ENCODE assay signal across 31 mouse cellular contexts in the genomic region with DNA sequence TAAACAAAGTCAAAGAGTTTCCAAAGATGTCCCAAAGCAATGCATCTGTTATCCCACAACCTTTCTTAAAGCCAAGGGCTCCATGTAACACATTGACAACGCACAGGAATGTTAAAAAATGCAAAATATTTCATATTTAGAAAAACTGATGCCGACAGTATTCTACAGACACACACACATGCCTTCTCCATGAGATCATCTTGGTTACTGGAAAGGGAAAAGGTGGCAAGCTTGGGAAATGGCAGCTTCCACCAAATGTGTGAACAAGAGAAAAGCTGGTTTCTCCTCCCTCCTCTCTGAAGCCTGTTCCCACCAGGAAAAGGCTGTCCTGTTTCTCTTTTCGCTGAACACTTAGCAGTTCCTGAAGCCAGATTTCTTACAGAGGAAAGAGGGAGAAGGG. TPM values are rescaled to one million over a fixed set of nuclear protein-coding genes. Genes with fewer than 3 reads are reported as not detected.
DNase-seq lines count a peak whose midpoint lies in the region; ATAC-seq and TF ChIP-seq lines count a peak whose summit lies in the region.
"Had no signal": no experiment of that assay in that cellular context is flagged by ENCODE, and none has a peak within 500 bp of the region (broad histone marks: within the 10 kb centered on the region; RNA-seq: fewer than 3 reads in every experiment).

No protein-coding gene starts in this region.

- H3K4me3 ChIP-seq in forebrain, embryonic 13.5 days, result no peak overlapping the region
- H3K4me3 ChIP-seq in forebrain, embryonic 10.5 days, result no peak overlapping the region
- H3K4me3 ChIP-seq: embryonic facial prominence, embryonic 12.5 days; erythroblast, embryonic 14.5 days; heart, embryonic 15.5 days; hindbrain, embryonic 13.5 days; kidney, embryonic 15.5 days; limb, embryonic 15.5 days; lung, embryonic 15.5 days; megakaryocyte, embryonic 14.5 days; stomach, embryonic 15.5 days had no signal

- no peak for TF ChIP-seq CTCF in Patski (IDR thresholded peaks at IDR 0.05)

- no peaks in the 10 kb centered on the region for H3K4me1 ChIP-seq in forebrain, embryonic 13.5 days
- H3K4me1 ChIP-seq in forebrain, embryonic 10.5 days, result no peaks in the 10 kb centered on the region
- H3K4me1 ChIP-seq: embryonic facial prominence, embryonic 12.5 days; hindbrain, embryonic 13.5 days; kidney, embryonic 15.5 days; limb, embryonic 15.5 days; lung, embryonic 15.5 days; megakaryocyte, embryonic 14.5 days; stomach, embryonic 15.5 days had no signal

- H3K9me3 ChIP-seq in forebrain, embryonic 13.5 days (replicated peaks), result no peaks in the 10 kb centered on the region
- H3K9me3 ChIP-seq in forebrain, embryonic 10.5 days, result no peaks in the 10 kb centered on the region
- H3K9me3 ChIP-seq: embryonic facial prominence, embryonic 12.5 days; heart, embryonic 15.5 days; hindbrain, embryonic 13.5 days; kidney, embryonic 15.5 days; limb, embryonic 15.5 days; lung, embryonic 15.5 days; stomach, embryonic 15.5 days had no signal

- no peaks in the 10 kb centered on the region for H3K36me3 ChIP-seq in forebrain, embryonic 13.5 days (ENCODE audit: poor library complexity, severe bottlenecking)
- no peaks in the 10 kb centered on the region for H3K36me3 ChIP-seq in forebrain, embryonic 10.5 days (replicated peaks)
- H3K36me3 ChIP-seq: embryonic facial prominence, embryonic 12.5 days; heart, embryonic 15.5 days; hindbrain, embryonic 13.5 days; kidney, embryonic 15.5 days; limb, embryonic 15.5 days; lung, embryonic 15.5 days; stomach, embryonic 15.5 days had no signal

- intact Hi-C loops in gastrocnemius, postnatal 36 days (cut with DNase I), result no loop called here

- no peak overlapping the region for H3K4me2 ChIP-seq in forebrain, embryonic 13.5 days
- H3K4me2 ChIP-seq: embryonic facial prominence, embryonic 12.5 days; heart, embryonic 15.5 days; hindbrain, embryonic 13.5 days; kidney, embryonic 15.5 days; limb, embryonic 15.5 days; lung, embryonic 15.5 days; stomach, embryonic 15.5 days had no signal

- CTCF ChIA-PET in Patski (lab: Charles Lee), result interaction anchor here (1.5 to 1.8 kb wide), 2 partner anchors 14 to 17 kb away, joined by 4 read pairs; no protein-coding TSS in a partner anchor

- no peaks in the 10 kb centered on the region for H3K27me3 ChIP-seq in forebrain, embryonic 13.5 days
- H3K27me3 ChIP-seq in forebrain, embryonic 10.5 days (ENCODE audit: poor library complexity, severe bottlenecking), result no peaks in the 10 kb centered on the region
- no peaks in the 10 kb centered on the region for H3K27me3 ChIP-seq in Patski
- H3K27me3 ChIP-seq: embryonic facial prominence, embryonic 12.5 days; heart, embryonic 15.5 days; hindbrain, embryonic 13.5 days; kidney, embryonic 15.5 days; limb, embryonic 15.5 days; lung, embryonic 15.5 days; stomach, embryonic 15.5 days had no signal

- peak; percentile 10; the same call in 1 of the 2 replicates for ATAC-seq in forebrain, embryonic 13.5 days
- ATAC-seq in Patski, result peak; percentile 62
- ATAC-seq: activated CD4-positive, CD25-positive, alpha-beta regulatory T cell, adult 4 months; CD4-positive, CD25-positive, alpha-beta regulatory T cell, adult 4 months had no signal

- in situ Hi-C loops in Patski (cut with MboI; ENCODE audit: low pct_unique_long_range_greater_than_20kb), result no loop called here

- no peak for DNase-seq in forebrain, embryonic 10.5 days (ENCODE audit: extremely low spot score, low spot score)
- DNase-seq in left cerebral cortex, adult 9 months (ENCODE audit: low spot score in 2 of 2), result peak; percentile 4 to 6
- DNase-seq in left cerebral cortex, adult 18-20 months (ENCODE audit: low spot score in 2 of 2), result no peak
- DNase-seq in Patski (ENCODE audit: low read depth, low spot score), result no peak
- DNase-seq in fibroblast of lung, adult 2 months (ENCODE audit: low read depth), result peak; percentile 35
- DNase-seq in gastrocnemius, postnatal 36 days, result no peak
- DNase-seq: adrenal gland, postnatal 10 days; cerebellum, adult 11 months; cerebellum, postnatal 10 days; gastrocnemius, postnatal 25 days; heart, postnatal 36 days; kidney, adult 11 months; kidney, postnatal 36 days; layer of hippocampus, postnatal 36 days; left cerebral cortex, postnatal 4 days; lung, postnatal 36 days; midbrain, embryonic 14.5 days; thymus, postnatal 36 days had no signal

- no peak overlapping the region for H3K27ac ChIP-seq in forebrain, embryonic 13.5 days
- no peak overlapping the region for H3K27ac ChIP-seq in forebrain, embryonic 10.5 days
- H3K27ac ChIP-seq: embryonic facial prominence, embryonic 12.5 days; heart, embryonic 15.5 days; hindbrain, embryonic 13.5 days; kidney, embryonic 15.5 days; limb, embryonic 15.5 days; liver, embryonic 14.5 days; lung, embryonic 15.5 days; stomach, embryonic 15.5 days had no signal

- no peak overlapping the region for H3K9ac ChIP-seq in forebrain, embryonic 13.5 days
- H3K9ac ChIP-seq: embryonic facial prominence, embryonic 12.5 days; heart, embryonic 15.5 days; hindbrain, embryonic 13.5 days; kidney, embryonic 15.5 days; limb, embryonic 15.5 days; liver, embryonic 14.5 days; lung, embryonic 15.5 days; stomach, embryonic 15.5 days had no signal

- WGBS in forebrain, embryonic 13.5 days, result 85% methylated on average over 3 of the region's 3 CpGs
- WGBS in forebrain, embryonic 10.5 days, result 77% methylated on average over 3 of the region's 3 CpGs

- POLR2A ChIA-PET in Patski (lab: Charles Lee), result no interaction called here

RNA-seq across cellular contexts. Expression of a gene that starts 27.2 kb away (rescaled TPM):
- 0.81 and 1.3 TPM in 2 replicates for polyA plus RNA-seq in forebrain, embryonic 13.5 days (2015; fragmentation: Nextera tagmentation; extraction: Ambion mirVana)
- 0.14 and 0.25 TPM in 2 replicates for polyA plus RNA-seq in forebrain, embryonic 10.5 days (2016; fragmentation: Nextera tagmentation; extraction: Ambion mirVana)
- 100 to 1,000 TPM; 120 to 129 TPM for total RNA-seq in left cerebral cortex, adult 18-20 months (2021)
- polyA plus RNA-seq in Patski (2021), result 0.14 TPM
- total RNA-seq in gastrocnemius, postnatal 36 days (2021), result under 1 TPM; 0.43 to 0.54 TPM
- total RNA-seq: heart, postnatal 36 days had no signal
- polyA plus RNA-seq: activated CD4-positive, CD25-positive, alpha-beta regulatory T cell, adult 4 months; CD4-positive, CD25-positive, alpha-beta regulatory T cell, adult 4 months; erythroblast, embryonic 14.5 days had no signal

Comparison
In these comparisons a context has a peak if more than half of its experiments do, and no peak if none do; other contexts are left out.
1. DNase-seq: peak in left cerebral cortex, adult 9 months (2 of 2) and fibroblast of lung, adult 2 months (single experiment); none in forebrain, embryonic 10.5 days (single experiment), left cerebral cortex, adult 18-20 months (0 of 2), Patski (single experiment) and gastrocnemius, postnatal 36 days (0 of 2).